Mouse (Mus musculus): ENCODE data around the gene Olfml3. TPM values are rescaled to one million over a fixed set of nuclear protein-coding genes. Genes with fewer than 3 reads are reported as not detected.

Gene Olfml3
- polyA plus RNA-seq, 1 experiment from 2014 or later, result 5.3 TPM

GRCm38 (mm10) chr3:103751558-103751957 is 13.8 kb upstream of the Olfml3 start:
- WGBS, result 92% methylated on average over 2 of the region's 2 CpGs

DNA sequence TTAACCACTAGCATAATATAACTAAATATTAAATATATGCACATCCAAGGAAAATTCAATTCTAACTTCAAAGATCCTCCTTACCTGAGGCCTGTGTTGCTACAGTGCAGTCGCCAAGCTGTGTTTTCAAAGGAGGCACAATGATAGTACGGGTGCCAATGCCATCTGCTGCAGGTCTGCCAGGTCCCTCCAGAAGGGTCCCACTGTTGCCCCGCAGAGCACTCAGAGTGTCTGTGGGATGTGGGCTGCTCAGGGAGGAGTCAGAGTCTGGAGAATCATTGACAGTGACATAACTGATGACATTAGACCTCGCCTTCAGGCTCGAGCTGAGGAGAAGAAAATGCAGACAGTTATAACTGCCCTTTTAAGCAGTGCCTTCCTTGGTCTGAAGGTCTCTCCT is 8.9 kb upstream of the Olfml3 start:
- no peak for ATAC-seq
- H3K9me3 ChIP-seq (replicated peaks; ENCODE audit: control insufficient read depth, low read length, poor library complexity, severe bottlenecking), result no peaks in the 10 kb centered on the region
- no peak overlapping the region for H3K4me3 ChIP-seq (ENCODE audit: low read depth, low read length)
- no peak overlapping the region for H3K9ac ChIP-seq (ENCODE audit: low read depth, low read length)
- no peaks in the 10 kb centered on the region for H3K4me1 ChIP-seq (ENCODE audit: control insufficient read depth, insufficient read depth, low read length)
- H3K36me3 ChIP-seq (ENCODE audit: control insufficient read depth, insufficient read depth, low read length), result peaks cover 45% of the 10 kb centered on the region
- H3K4me2 ChIP-seq (ENCODE audit: low read length), result no peak overlapping the region
- H3K27ac ChIP-seq (ENCODE audit: low read length), result no peak overlapping the region
- H3K27me3 ChIP-seq (ENCODE audit: control insufficient read depth, insufficient read depth, low read depth, low read length), result no peaks in the 10 kb centered on the region
- WGBS, result 90% methylated on average over 5 of the region's 5 CpGs

More at GRCm38 (mm10) chr3:103751558-103751957, 13.8 kb upstream of the Olfml3 start:
- H3K9ac ChIP-seq (ENCODE audit: low read depth, low read length), result no peak overlapping the region
- H3K36me3 ChIP-seq (ENCODE audit: control insufficient read depth, insufficient read depth, low read length), result peaks cover 34% of the 10 kb centered on the region
- H3K27ac ChIP-seq (ENCODE audit: low read length), result no peak overlapping the region
- H3K4me2 ChIP-seq (ENCODE audit: low read length), result no peak overlapping the region
- H3K9me3 ChIP-seq (replicated peaks; ENCODE audit: control insufficient read depth, low read length, poor library complexity, severe bottlenecking), result no peaks in the 10 kb centered on the region
- H3K4me1 ChIP-seq (ENCODE audit: control insufficient read depth, insufficient read depth, low read length), result no peaks in the 10 kb centered on the region
- no peaks in the 10 kb centered on the region for H3K27me3 ChIP-seq (ENCODE audit: control insufficient read depth, insufficient read depth, low read depth, low read length)
- ATAC-seq, result no peak
- no peak overlapping the region for H3K4me3 ChIP-seq (ENCODE audit: low read depth, low read length)

DNA sequence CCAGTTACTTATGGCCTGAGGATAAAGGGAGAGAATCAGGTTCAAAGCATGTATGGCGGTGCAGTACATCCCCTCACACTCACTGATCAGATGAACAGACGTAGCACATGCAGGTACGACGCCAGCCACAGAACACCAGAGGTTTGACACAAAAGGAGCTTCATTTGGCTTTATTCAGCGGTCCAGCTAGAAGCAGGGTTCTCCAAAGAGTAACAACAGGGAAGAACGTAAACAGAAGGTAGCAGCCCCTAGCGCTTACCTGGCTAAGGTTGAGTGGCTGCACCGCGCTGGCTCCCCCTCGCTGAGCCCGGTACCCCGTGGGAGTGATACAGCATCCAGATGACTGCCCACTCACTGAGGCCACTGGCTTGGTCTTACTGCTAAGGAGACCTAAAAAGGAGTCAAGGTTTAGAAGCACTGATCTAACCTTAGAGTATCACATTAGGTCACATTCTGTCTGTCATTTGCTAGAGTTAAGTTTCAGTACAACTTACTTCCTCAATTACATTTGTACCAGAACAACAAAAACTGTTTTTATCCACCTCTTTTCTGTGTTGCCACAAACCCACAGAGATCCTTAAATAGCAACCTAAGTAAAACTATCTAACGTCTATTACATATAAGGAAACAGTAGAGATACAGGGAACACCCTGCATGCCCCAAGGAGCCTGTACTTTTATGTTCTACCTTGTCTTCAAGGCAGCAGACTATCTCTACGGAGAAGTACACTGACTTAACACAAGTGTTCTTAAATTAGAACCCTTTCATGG is 7.4 kb upstream of the Olfml3 start:
- no peak overlapping the region for H3K4me3 ChIP-seq (ENCODE audit: low read depth, low read length)
- no peak for ATAC-seq
- WGBS, result 93% methylated on average over 14 of the region's 14 CpGs
- H3K4me1 ChIP-seq (ENCODE audit: control insufficient read depth, insufficient read depth, low read length), result no peaks in the 10 kb centered on the region
- no peaks in the 10 kb centered on the region for H3K9me3 ChIP-seq (replicated peaks; ENCODE audit: control insufficient read depth, low read length, poor library complexity, severe bottlenecking)
- H3K9ac ChIP-seq (ENCODE audit: low read depth, low read length), result no peak overlapping the region
- no peak overlapping the region for H3K27ac ChIP-seq (ENCODE audit: low read length)
- no peak overlapping the region for H3K4me2 ChIP-seq (ENCODE audit: low read length)
- no peaks in the 10 kb centered on the region for H3K27me3 ChIP-seq (ENCODE audit: control insufficient read depth, insufficient read depth, low read depth, low read length)
- H3K36me3 ChIP-seq (ENCODE audit: control insufficient read depth, insufficient read depth, low read length), result peaks cover 36% of the 10 kb centered on the region

DNA sequence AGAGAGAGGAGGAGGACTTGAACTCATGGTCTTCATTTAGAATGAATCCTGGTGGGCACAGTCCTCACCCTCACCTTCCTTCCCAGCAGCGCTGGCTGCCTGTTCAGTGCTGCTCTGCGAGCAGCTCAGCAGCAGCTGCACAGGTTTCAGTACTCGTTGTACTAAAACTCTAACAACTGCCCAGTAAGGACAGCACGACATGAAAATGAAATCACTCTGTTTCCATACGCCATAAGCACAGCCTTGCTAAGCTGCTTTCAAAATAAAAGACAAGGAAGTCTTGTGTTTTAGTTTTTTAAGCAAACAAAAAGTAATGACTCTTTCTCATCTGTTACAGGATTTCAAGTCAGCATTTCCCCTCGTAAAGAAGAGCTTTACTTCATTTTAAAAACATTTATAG is 5.4 kb upstream of the Olfml3 start:
- Histone ChIP-seq H3K27ac (ENCODE audit: low read length) (no peak overlapping the region), H3K4me2 (ENCODE audit: low read length) (no peak overlapping the region), H3K4me1 (ENCODE audit: control insufficient read depth, insufficient read depth, low read length) (no peaks in the 10 kb centered on the region), H3K9me3 (replicated peaks; ENCODE audit: control insufficient read depth, low read length, poor library complexity, severe bottlenecking) (no peaks in the 10 kb centered on the region), H3K36me3 (ENCODE audit: control insufficient read depth, insufficient read depth, low read length) (peaks cover 25% of the 10 kb centered on the region), H3K9ac (ENCODE audit: low read depth, low read length) (no peak overlapping the region), H3K27me3 (ENCODE audit: control insufficient read depth, insufficient read depth, low read depth, low read length) (no peaks in the 10 kb centered on the region), H3K4me3 (ENCODE audit: low read depth, low read length) (no peak overlapping the region)
- 86% methylated on average over 6 of the region's 6 CpGs for WGBS
- ATAC-seq, result no peak

DNA sequence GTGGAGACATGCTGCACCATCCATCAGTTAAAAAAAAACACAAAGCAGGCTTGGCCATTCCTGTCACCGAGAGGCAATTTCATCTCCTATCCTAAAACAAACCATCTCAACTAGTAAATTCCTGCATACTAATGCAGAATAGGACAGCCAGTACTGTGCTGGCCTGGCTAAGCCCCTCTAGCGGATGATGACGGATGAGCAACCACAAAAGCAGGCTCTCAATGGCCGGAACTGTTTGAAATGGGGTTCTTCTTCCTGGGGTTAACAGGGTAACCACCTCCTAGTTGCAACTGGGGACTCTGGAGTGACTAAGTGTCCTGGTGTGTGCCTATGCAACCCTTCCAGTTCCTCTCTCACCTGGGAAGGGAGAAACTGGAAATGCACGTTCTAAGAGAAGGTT is 2.5 kb upstream of the Olfml3 start:
- Histone ChIP-seq H3K36me3 (ENCODE audit: control insufficient read depth, insufficient read depth, low read length) (peaks cover 18% of the 10 kb centered on the region), H3K27ac (ENCODE audit: low read length) (no peak overlapping the region), H3K9me3 (replicated peaks; ENCODE audit: control insufficient read depth, low read length, poor library complexity, severe bottlenecking) (no peaks in the 10 kb centered on the region), H3K4me3 (ENCODE audit: low read depth, low read length) (no peak overlapping the region), H3K27me3 (ENCODE audit: control insufficient read depth, insufficient read depth, low read depth, low read length) (no peaks in the 10 kb centered on the region), H3K4me2 (ENCODE audit: low read length) (no peak overlapping the region), H3K9ac (ENCODE audit: low read depth, low read length) (no peak overlapping the region), H3K4me1 (ENCODE audit: control insufficient read depth, insufficient read depth, low read length) (peaks cover 6% of the 10 kb centered on the region; the same call in 1 of the 2 replicates)
- WGBS, result 15% methylated on average over 5 of the region's 5 CpGs
- ATAC-seq, result no peak

DNA sequence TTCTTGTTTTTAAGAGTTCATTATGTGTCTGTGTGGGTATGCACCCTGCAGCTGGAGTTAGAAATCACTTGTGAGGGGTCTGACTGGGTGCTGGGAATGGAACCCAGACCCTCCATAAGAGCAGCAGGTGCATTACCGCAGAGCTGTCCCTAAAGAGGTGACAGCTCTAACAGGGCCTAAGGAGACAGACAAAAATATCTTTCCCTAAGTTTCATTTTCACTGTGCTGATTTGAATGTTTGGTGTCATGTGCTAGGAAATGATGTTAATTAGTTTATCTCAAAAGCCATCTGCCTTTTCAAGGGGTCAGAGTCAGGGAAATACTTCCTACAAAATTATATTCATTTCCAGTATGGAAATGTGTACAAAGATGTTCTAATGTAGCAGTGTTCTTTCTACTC is 1.5 kb upstream of the Olfml3 start, which contains the start of gene Gm10964:
Gene Gm10964, plus strand, starts transcription at position 38 of the 400 bp plus-strand sequence.
- H3K9me3 ChIP-seq (replicated peaks; ENCODE audit: control insufficient read depth, low read length, poor library complexity, severe bottlenecking), result no peaks in the 10 kb centered on the region
- peak within 1 kb of the TSS; percentile 15 for H3K9ac ChIP-seq (ENCODE audit: low read depth, low read length)
- H3K27ac ChIP-seq (ENCODE audit: low read length), result peak within 1 kb of the TSS; percentile 36
- peak within 1 kb of the TSS; percentile 44 for H3K4me2 ChIP-seq (ENCODE audit: low read length)
- ATAC-seq, result no peak
- no peak within 1 kb of the TSS for H3K4me3 ChIP-seq (ENCODE audit: low read depth, low read length)
- 83% methylated on average over 1 of the region's 1 CpGs for WGBS
- peaks cover 10% of the 10 kb centered on the region for H3K36me3 ChIP-seq (ENCODE audit: control insufficient read depth, insufficient read depth, low read length)
- H3K4me1 ChIP-seq (ENCODE audit: control insufficient read depth, insufficient read depth, low read length), result peaks cover 15% of the 10 kb centered on the region
- no peaks in the 10 kb centered on the region for H3K27me3 ChIP-seq (ENCODE audit: control insufficient read depth, insufficient read depth, low read depth, low read length)

GRCm38 (mm10) chr3:103737061-103737754 is 593 bp downstream of the Olfml3 start:
- 56% methylated on average over 16 of the region's 16 CpGs for WGBS
- no peak for ATAC-seq
- Histone ChIP-seq H3K4me2 (ENCODE audit: low read length) (peak overlapping the region; percentile 44), H3K4me1 (ENCODE audit: control insufficient read depth, insufficient read depth, low read length) (peaks cover 30% of the 10 kb centered on the region), H3K9ac (ENCODE audit: low read depth, low read length) (peak overlapping the region; percentile 15; the same call in 1 of the 2 replicates), H3K27ac (ENCODE audit: low read length) (no peak overlapping the region), H3K27me3 (ENCODE audit: control insufficient read depth, insufficient read depth, low read depth, low read length) (no peaks in the 10 kb centered on the region), H3K4me3 (ENCODE audit: low read depth, low read length) (no peak overlapping the region), H3K9me3 (replicated peaks; ENCODE audit: control insufficient read depth, low read length, poor library complexity, severe bottlenecking) (no peaks in the 10 kb centered on the region), H3K36me3 (ENCODE audit: control insufficient read depth, insufficient read depth, low read length) (peaks cover 3% of the 10 kb centered on the region; the same call in 1 of the 2 replicates)

DNA sequence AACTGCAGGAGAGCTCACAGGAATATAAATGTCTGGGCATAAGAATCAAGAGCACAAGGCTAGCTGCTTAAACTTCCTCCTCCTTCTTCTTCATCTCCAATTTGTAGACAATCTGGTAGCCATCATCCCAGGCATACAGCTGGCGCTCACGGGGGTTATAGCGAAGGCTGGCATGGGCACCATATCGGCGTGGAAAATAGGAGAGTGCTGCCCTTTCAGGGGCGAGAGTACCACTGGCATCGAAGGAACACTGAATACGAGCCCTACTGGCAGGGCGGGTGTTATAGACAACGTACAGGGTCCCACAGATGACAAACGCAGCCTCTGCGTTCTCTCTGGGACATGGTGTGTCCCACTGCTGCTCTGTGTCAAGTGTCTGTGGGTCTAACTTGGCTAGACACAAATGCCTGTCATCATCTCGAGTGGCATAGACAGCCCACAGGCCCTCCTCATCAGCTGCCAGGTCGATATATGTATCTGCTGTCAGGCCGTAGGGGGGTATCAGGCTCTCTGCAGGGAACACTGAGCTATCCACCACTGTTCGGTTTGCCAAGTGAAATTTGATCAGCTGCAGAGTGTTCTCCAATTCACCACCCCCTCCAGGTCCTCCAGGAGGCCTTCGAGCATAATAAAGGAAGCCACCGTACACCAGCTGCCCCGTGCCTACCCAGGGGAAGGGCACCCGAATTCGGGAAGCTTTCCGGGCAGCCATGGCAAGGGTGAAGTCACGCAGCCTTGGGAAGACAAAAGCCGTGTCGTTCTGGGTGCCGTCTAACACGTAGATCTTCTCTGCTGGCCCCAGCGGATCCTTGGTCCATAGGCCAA is 1.8 kb downstream of the Olfml3 start:
- H3K27ac ChIP-seq (ENCODE audit: low read length), result no peak overlapping the region
- no peaks in the 10 kb centered on the region for H3K27me3 ChIP-seq (ENCODE audit: control insufficient read depth, insufficient read depth, low read depth, low read length)
- no peak overlapping the region for H3K4me3 ChIP-seq (ENCODE audit: low read depth, low read length)
- H3K9me3 ChIP-seq (replicated peaks; ENCODE audit: control insufficient read depth, low read length, poor library complexity, severe bottlenecking), result no peaks in the 10 kb centered on the region
- no peak for ATAC-seq
- WGBS, result 78% methylated on average over 28 of the region's 28 CpGs
- H3K4me2 ChIP-seq (ENCODE audit: low read length), result no peak overlapping the region
- H3K9ac ChIP-seq (ENCODE audit: low read depth, low read length), result no peak overlapping the region
- no peaks in the 10 kb centered on the region for H3K36me3 ChIP-seq (ENCODE audit: control insufficient read depth, insufficient read depth, low read length)
- peaks cover 30% of the 10 kb centered on the region for H3K4me1 ChIP-seq (ENCODE audit: control insufficient read depth, insufficient read depth, low read length)
